Mouse (Mus musculus): ENCODE measurements around the gene Slc9b2. TPM values are rescaled to one million over a fixed set of nuclear protein-coding genes. Genes with fewer than 3 reads are reported as not detected.

Slc9b2 gene
- polyA plus RNA-seq (2017; shearing (Covaris generic)), result 1 to 10 TPM; 5.1 to 6.3 TPM

DNA sequence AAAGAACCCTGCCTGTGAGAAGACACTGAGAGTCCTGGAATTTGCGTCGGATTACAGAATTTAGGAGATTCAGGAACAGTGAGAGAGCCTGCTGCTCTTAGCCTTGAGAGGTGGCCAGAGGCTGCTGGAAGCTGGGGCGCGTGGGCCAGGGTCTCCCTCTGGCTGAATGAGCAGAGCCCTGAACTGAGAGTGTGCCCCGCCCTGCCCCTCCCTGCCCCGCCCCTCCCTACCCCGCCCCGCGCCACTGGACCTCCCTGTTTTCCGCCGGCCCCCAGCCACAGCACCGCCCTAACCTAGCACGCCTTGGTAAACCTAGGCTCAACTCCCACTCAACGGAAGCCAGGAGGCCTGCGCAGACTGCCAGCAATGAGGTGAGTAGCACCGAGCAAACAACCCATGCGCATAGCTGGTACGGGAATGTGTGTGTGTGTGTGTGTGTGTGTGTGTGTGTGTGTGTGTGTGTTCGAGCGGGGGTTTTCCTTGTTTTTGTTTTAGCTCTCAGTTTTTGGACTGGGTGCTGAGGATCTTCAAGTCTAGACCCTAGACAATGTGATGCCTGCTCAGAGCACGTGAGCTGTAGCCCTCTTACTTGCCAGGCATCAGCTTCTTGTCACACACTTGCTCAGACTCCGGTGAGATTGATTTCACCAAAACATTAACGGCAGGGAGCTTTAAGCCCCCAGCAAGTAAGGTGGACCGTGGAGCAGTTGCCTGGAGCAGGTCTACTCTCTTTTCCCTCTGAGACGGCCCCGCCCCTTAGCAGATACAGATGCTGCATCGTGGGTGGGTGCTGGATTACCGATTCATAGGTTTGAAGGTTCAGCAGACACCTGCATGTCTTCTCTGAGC, at the start of gene Slc9b2:
Slc9b2 (plus strand) TSS at position 290 of the 849 bp plus-strand sequence.

DNA sequence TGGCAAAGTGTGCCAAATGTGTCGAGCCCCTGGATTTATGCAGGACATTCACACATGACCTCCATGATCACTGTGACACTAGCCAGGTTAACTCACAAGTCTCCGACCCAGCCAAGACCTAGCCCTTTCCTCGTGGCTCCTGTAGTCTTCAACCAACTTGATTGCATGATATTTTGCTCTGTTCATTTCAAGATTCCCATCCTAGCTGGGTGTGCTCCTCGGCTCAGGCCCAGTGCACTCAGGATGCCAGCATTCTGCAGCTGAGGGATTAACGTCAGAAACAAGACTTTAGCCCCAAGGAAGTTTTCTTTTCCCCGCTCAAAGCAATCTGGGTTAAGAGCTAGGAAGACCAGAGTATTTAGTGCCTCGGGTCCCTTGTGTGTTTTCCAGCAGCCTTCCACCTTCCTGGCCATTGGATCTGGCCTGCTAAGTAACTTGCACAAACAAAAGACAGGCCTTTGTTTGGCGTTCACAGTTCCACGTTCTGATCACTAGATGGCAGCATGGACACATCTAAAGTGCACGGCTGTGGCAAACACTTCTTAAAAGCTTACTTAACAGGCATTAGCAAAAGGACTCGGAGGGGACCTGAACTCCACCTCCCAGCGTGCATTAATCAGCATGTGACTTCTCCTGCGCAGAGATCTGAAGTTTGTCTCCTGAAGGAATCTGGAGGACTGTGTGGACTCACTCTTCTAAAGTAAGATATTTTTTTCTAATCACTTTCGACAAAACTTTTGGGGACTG, 26.7 kb upstream of the Slc9b2 start, which contains the start of gene Bdh2:
Bdh2 (plus strand) TSS at position 553 of the 747 bp plus-strand sequence.

DNA sequence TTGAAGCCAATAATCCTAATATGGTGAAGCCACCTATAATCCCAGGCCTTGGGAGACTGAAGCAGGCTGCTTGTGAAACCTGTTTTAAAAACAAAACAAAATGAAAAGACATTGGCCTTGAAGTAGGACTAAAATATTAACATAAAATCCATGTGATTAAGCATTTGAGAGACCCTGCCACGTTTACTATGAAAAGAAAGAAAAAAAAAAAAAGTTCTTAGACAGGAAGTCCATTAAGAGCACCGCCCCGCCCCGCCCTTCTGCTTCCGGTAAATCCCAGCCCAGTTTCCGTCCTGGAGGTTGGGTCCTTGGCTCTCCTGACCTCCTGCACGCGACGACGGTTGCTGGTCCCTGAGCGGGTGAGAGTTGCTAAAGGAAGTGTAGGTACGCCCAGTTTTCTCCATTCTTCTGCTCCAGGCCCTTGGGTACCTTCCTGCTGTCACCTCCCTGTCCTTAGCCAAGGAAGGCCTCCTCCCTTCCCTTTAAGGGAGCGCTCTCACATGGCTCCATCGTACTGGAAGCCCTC, 40.3 kb downstream of the Slc9b2 start, which contains the start of gene Slc9b1:
Slc9b1 (plus strand) TSS at position 291 of the 526 bp plus-strand sequence.

Other genes with a start within 250 kb of the Slc9b2 start
- 1 to 10 TPM; 3.1 to 4.4 TPM for gene Cenpe, start 95.2 kb upstream of the Slc9b2 start, polyA plus RNA-seq (2017; shearing (Covaris generic))
- gene Bdh2, start 26.5 kb upstream of the Slc9b2 start, polyA plus RNA-seq (2017; shearing (Covaris generic)), result under 1 TPM in 1 of 2 experiments, not detected in 1; 0.22 TPM
- gene Slc9b1, start 40.3 kb downstream of the Slc9b2 start, polyA plus RNA-seq (2017; shearing (Covaris generic)), result under 1 TPM; 0.29 to 0.43 TPM
- gene Cisd2, start 116.2 kb downstream of the Slc9b2 start, polyA plus RNA-seq (2017; shearing (Covaris generic)), result 10 to 100 TPM; 67.9 to 70.9 TPM
- 100 to 1,000 TPM; 647 to 673 TPM for gene Ube2d3, start 130.4 kb downstream of the Slc9b2 start, polyA plus RNA-seq (2017; shearing (Covaris generic))
- gene Manba, start 177.9 kb downstream of the Slc9b2 start, polyA plus RNA-seq (2017; shearing (Covaris generic)), result 10 to 100 TPM; 28.0 to 35.3 TPM